Mouse (Mus musculus) left cerebral cortex, adult 18-20 months (tissue): ENCODE results near the gene Cd19. TPM values are rescaled to one million over a fixed set of nuclear protein-coding genes. Genes with fewer than 3 reads are reported as not detected.

Experiments used
- DNase-seq, 2 experiments: peaks; one replicate each; pipeline ENCODE4 v3.0.0; 2021 to 2022; ENCODE audit warnings: low spot score in 2 of 2, mixed read lengths in 1 of 2
- long read RNA-seq, 2 experiments: library from polyadenylated mRNA; stranded (forward); transcript quantifications; one replicate each; pipeline ENCODE4 v2.0.0; 2021
- total RNA-seq, 2 experiments: library from RNA; stranded (reverse); gene quantifications; 2 replicates each; pipeline ENCODE4 v1.2.3; 2021

Cd19 gene
- total RNA-seq, result not detected
- long read RNA-seq, experiment 1, result 0 reads
- long read RNA-seq, experiment 2, result 0 reads

DNA sequence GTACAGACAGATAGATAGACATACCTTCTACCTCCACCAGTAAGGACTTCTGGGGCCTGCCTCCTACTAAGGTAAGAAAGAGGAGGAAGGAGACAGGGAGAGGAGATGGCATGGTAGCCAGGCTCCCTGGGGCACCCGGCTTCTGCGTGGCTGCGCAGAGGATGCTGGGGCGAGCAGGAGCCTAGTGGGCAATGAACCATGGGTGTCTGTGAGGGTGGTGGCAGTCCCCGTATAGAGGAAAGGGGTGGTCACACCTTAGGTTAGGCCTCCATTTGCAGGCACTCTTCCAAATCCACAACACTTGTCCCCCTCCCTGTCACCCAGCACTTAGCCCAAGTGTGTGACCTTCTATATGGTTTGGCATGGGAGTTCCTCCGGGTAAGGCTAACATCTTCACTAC is at the start of gene Cd19:
Gene Cd19 (minus strand): TSS at position 165 of the 400 bp plus-strand sequence.
- no peak for DNase-seq

DNA sequence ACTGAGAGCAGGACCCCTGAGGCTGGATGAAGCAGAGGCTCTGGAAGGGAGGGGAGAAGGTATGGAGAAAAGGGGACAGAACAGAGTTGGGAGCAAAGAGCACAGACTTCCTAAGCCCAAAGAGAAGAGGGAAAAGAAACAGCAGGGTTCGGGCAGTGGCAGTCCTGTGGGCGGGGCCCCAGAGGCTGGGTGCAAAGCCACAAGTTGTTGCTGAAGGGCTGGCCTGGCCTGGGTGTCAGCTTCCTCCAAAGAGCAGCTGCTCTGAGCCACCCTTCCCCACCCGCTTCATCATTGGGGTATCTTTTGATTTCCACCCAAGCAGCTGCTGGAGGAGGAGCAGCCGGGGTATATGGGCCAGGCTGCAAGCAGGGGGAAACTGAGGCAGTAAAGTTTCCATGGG is 49.4 kb upstream of the Cd19 start:
- DNase-seq, result no peak

DNA sequence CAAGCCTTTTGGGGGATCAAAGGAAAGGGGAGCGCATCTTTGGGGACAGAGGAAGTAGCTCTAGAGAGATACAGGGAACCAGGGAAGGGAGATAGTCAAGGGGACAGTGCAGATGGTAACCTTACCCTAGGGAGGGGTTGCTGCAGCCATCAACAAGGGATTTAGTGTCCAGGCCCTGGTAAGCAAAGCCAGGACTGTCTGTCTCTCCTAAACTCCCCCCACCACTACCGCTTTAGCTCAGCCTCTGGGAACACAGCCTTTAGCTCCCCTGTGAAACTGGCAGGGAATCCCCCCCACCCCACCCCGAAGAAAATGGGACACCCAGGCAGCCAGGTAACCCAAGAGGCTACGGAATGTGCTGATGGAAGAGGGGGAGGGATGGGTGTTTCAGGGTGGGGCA is 48.9 kb upstream of the Cd19 start:
- DNase-seq, result no peak

DNA sequence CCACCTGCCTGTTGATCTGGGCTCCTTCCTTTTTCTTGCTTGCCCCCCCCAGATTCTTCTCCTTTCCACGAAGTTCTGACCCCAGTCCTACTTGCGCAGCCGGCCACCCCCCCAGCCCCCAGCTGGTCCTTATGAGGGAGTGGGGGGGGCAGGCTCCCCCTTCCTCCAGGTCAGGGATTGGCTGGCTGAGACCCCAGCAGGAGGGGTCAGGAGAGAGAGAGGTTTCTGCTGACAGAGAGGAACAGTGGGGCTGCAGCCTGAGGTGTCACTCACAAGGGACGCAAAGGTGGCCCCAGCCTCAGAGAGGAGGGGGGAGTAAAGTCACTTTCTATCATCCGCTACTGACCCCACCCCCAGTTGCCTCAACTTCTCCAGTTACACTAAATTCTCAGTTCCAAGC is 48.3 kb upstream of the Cd19 start, which contains the start of gene Atp2a1:
Gene Atp2a1 (minus strand): TSS at position 105 of the 400 bp plus-strand sequence.
- no peak for DNase-seq

DNA sequence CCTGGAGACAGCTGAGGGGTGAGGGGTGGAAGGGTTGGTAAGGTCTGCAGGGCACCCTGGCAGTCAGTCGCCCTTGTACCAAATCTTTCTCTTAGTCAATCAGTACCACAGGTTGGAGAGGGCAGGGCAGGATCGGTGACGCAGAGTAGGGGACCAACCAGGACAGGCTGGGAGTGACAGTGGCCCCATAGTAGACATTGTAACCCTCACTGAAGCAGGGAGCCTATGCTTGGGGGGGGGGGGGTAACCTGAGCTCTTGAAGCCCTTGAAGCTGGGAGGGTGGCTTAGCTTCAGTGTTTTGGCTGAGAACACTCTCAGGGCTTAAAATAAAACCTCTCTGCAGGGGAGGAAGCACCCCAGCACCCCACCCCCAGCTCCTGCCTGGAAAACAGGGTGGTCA is 46.9 kb upstream of the Cd19 start:
- no peak for DNase-seq

DNA sequence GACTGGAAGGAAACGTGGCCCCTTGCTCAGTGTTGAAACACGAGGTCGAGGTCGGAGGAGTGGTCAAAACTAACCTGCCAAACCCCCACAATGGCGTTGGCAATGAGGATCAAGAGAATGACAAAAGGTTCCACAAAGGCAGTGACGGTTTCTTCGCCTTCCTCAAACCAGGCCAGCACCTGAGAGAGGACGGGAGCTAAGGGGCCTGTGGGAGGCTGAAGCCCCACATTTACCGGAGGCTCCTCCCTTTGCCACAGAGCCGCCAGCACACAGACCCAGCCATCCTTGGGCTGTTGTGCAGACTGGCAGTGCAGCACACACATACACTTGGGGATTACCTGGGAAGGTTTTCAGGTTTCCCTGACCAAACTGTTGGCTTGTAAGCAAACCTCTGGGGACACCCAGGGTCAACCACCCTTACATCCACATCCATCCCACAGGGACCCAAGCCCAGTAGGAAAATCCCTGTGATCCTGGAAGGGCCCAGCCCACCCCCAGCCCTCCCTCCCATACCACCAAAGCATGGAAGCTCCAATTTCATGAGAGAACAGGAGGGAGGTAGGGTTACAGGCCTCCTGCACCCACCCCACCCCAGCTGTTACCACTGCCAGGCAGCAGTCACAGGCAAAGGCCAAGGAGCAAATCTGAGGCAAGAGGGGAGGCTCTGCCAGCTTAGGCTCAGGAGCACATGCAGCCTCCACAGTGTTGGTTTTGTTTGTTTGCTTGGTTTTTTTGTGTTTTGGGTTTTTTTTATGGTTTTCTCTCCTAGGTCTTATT is 46.1 kb upstream of the Cd19 start:
- no peak for DNase-seq

DNA sequence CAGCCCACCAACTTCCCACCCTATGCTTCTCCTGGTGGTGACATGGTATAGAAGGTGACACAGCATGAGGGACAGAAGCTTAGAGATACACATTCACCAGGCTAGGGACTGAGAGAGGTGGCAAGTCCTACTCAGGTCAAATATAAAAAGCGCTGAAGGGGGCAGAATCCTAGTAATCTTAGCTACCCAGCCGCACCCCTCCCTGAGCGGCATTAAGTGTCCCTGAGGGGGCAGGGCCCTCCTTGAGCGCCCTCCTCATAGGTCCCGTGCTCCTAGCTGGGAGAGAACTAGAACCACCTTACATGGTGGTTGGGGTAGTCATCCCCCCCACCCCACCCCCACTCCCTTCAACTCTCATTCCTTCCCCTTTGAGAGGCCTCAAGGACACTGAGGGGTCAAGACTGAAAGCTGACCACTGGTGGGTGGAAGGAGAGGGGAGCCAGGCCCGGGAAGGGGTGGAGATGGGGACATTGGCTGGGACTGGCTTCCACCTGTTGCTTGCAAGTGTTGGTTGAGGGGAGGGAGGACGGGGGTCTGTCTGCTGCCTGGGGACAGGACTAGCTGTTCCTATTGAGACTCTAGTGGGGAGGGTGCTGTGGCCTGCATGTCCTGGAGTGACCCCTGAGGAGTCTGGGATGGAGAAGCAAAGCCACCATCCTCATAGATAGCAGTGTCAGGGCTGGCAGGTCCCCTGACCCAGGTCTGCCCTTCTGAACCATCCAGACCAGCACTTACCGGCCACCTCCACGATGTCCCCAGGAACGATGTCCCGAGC is 44.3 kb upstream of the Cd19 start:
- no peak for DNase-seq

DNA sequence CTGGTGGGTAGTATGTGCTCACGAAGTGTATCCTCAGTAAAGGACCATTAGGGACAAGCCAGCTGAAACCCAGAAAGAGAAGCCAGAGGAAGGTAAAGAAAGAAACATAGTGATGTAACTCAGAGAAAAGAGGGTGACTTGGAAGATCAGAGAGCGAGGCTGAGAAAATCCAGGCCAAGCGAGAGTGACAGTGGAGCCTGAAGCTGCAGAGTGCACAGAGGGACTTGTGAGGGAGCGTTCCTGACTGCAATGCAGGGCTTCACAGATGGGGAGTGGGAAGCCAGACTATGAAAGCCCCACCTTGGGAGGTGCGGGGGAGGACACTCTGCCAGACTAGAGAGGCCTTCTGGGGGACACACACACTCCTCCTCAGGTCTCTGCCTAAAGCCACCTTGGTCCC is 43.5 kb upstream of the Cd19 start:
- no peak for DNase-seq

DNA sequence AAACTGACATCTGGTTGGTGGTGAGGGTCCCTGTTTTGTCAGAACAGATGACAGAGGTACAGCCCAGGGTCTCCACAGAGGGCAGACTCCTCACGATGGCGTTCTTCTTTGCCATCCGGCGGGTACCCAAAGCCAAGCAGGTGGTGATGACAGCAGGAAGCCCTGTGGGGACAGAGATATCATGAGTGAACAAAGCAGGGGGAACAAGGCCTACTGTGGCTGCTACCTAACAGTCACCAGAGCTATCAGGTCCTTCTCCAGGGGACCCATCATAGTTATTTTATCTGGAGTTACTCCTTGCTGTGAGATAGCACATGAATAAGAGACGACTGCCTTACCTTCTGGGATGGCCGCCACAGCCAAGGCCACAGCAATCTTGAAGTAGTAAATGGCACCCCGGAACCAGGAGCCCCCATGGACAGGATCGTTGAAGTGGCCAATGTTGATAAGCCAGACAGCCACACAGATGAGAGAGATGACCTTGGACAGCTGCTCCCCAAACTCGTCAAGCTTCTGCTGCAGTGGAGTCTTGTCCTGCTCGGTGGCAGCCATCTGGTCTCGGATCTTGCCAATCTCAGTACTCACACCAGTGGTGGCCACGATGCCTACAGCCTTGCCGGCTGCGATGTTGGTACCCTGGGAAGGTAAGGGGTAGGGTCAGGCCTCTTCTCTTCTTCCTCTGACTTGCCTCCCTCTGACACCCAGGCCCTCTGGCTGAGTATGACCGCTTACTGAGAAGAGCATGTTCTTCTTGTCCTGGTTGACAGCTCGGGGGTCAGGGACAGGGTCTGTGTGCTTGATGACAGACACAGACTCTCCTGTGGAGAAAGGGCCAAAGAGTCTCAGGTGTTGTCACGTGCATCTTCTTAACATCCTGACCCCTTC is 41.9 kb upstream of the Cd19 start:
- DNase-seq, result no peak

DNA sequence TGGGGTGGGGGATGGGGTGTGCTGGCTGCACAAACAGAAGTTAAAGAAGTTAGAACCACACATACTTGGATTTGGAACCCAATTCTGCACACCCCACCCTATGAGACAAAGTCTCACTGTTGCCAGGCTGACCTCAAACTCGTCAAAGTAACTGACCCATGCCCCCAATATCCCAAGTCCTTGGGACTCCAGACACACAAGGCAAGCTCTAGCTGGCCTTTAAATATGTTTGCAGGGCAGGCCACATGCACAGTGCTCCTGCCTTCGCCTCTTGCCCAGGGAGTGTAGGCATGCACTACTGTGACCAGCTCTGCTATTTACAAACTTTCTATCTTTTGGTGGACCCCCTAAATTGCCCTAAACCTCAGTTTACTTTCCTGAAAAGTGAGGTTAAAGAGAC is 40.6 kb upstream of the Cd19 start:
- no peak for DNase-seq

DNA sequence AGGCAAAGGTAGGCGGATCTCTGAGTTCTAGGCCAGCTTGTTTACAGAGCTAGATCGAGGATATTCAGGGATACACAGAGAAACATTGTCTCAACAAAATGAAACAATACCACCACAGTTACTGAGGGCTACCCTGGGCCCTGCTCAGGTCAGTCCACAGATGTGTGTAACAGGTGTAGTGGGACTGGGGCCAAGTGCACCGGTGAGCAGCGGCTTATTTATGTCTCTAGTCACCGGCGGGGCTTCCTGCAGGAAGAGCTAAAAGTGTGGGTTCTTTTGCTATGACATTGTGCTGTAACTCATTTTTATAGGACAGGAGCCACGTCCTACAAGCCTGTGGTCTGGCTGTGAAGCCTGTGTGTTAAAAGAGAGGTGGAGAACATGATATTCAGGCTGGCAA is 39.2 kb upstream of the Cd19 start:
- no peak for DNase-seq

DNA sequence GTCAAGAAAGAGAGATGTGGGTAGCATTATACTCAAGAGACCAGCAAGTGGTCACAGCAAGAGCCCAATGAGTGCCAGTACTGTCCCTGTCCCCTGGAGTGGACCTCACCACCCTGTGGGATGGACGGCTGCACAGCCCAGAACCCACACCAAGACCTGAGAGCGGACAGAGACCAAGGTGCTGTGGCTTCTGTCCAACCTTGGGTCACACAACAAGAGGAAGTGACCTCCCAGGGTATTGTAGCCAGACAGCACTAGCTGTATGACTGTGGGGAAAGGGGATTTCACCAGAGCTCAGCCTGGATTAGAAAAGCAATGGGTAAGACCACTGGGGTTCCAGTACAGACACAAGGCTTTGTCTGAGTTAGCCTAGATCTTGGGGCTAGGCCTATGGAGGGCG is 37.6 kb upstream of the Cd19 start:
- DNase-seq, result no peak

DNA sequence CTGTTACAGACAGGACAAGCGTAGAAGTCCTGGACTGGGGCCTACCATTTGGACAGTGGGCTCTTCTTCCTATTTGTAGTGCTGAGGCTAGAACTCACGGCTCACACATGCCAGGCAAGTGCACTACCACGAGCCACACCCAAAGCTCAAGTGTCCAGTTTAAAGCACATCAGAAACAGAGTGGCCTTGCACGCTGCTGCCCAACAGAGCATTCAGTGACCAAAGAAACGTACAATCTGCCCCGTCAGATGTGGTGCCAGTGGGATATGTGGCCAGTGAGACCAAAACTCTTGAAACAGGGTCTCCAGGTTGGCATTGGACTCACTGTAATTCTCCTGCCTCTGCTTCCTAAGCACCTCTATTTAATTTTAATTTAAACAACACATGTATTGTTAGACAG is 36.0 kb upstream of the Cd19 start:
- DNase-seq, result no peak

DNA sequence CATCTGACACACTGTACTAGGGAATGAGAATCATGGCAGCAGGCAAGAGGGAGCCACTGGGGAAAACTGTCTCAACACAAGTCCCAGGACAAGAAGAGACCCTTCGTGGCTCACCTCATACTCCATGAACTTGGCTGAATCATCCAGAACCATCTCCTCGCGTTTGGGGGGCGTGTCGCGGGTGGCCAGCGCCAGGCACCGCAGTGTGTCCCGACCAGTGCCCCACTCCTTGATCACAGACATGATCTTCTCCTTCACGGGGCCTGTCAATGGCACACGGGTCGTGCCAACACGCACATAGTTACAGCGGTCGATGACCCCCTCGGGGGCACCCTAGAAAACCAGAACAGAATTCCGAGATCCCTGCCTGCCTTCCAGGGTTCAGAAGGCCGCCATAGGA is 35.3 kb upstream of the Cd19 start:
- DNase-seq, result no peak

DNA sequence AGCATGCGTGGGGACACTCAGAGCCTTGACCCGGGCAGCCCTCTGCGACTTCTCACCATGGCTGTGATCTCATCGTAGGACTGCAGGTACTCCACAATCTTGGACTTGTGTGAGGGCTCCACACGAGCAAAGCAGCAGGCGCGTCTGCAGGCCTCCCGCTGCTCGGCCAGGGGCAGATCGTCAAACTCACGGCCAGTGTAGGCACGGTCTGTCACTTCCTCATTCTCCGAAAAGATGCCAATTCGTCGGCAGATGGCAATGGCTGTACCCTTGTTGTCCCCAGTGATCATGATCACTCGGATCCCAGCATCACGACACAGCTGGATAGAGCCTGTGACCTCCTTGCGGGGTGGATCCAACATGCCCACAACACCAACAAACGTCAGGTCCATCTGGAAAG is 33.8 kb upstream of the Cd19 start:
- no peak for DNase-seq

DNA sequence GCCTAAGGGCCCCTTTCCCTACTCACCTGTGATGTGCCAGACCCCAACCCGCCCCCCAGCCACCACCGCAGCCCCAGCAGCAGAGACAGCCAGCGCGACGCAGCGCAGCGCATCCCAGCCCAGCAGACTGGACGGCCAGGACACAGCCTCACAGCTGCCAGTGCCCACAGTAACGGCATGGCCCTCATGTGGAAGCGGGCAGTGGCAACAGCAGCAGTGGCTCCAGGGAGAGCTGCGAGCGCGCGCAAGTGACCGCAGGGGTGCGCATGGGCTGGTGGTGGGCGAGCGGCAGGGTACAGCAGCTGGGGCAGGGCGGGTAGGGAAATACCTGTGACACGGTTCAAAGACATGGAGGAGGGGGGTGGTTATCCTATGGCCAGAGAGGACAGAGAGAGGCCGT is 31.5 kb upstream of the Cd19 start:
- DNase-seq, result no peak

DNA sequence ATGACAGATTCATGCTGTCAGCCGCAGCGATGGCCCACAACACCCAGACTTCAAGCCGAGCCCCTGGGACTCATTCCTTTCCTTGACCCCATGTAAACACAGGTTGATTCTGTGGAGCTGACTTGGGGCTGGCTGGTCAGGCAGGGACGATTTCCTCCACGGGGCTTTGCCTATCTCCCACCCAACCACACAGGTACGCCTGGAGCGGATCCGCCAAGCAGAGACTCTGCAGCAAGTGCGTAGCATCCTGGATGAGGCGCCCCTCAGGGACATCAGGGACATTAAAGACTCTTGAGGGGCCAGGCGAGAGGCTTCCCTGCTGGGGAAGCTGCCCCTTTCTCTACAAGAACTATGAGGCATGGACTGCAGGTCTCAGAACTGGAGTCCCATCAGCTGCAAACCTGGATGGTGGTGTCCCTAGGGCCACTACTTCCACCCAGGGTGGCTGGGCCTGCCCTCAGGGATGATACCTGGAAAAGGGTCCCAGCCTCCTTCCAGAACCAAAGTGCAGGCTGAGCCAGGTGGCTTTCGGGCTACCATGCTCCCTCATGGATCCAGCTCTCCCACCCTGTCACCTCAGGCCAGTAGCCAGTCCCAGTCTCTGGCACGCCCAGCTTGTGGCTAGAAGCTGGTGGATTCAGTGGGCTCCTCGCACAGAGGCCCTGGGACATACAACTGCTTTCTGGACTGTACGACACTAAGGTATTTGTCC is 30.6 kb upstream of the Cd19 start:
- no peak for DNase-seq

DNA sequence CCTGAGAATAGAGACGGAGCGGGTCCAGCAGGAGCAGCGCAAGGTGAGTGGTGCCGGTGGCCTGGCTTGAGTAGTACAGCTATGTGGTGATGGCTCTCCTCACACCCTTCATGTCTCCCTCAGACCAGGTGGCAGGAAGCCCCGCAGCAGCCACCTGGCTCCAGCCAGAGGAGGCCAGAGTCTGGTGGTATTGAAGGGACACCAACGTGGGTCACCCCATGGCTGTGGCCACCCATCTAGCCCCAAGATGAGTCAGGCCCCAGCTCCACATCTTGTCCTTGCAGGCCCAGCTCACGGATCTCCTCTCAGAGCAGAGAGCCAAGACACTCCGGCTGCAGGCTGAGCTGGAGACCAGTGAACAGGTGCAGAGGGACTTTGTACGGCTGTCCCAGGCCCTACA is 29.8 kb upstream of the Cd19 start:
- DNase-seq, result no peak

DNA sequence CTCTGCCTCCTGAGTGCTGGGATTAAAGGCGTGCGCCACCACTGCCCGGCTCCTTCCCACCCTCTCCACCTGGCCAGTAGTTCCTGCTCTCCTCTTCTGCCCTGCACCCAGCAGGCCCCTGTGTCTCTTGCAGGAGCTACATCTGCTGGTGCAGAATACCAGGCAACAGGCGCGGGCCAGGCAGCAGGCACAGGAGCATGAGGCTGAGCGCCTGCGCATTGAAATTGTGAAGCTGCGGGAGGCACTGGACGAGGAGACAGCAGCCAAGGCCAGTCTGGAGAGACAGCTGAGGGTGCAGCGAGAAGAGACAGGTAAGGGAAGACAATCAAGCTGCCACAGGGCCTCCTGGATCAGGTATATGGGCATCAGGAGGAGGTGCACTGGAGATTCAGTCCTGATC is 29.3 kb upstream of the Cd19 start:
- no peak for DNase-seq

DNA sequence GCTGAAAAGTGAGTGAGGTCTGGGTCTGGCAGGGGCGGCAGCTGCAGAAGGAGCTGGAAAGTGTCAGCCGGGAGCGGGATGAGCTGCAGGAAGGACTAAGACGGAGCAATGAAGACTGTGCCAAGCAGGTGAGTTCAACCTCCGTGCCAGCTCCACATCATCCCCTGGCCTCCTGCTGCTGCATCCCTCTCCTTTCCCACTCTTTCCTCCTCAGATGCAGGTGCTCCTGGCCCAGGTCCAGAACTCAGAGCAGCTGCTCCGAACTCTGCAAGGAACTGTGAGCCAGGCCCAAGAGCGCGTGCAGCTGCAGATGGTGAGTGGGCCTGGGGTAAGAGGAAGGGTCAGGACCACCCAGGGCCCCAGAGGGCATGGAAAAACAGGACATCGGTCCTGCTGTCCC is 25.4 kb upstream of the Cd19 start:
- no peak for DNase-seq

DNA sequence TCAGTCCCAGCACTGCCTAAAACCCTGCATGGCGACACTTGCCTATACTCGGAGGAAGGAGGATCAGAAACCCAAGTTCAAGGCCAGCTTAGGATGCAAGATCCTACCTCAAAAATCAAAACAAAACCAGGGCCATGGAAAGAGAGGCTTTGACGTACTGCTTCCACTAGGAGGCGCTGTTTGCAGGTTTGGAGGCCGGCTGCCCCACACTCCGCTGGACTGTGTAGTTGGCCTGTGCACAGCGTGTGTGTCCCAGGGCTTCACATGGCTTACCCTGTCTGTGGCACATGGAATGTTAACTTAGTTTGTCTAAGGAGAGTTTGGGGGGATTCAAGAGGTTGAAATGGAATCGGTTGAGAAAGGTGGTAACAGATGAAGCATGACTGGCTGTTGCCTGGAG is 22.2 kb upstream of the Cd19 start:
- peak in 1 of 2 experiments; percentile 46 for DNase-seq
